Mouse (Mus musculus) neutrophil, adult 5-6 weeks (primary cell): ENCODE measurements at regions not wholly inside any gene's neighbourhood (a gene's known extent, or its start where the extent isn't known, plus 50 kb on each side); places are given as distances from the start of the nearest gene placed in this dataset.
"Not testable (repeated sequence)": the region's sequence is repeated elsewhere in the genome, so short reads cannot be mapped to it uniquely, and the experiment has no call there.

Source experiments
- ATAC-seq: fragments of 151-379, 151-347 bp; 2 replicates; pipeline ENCODE4 v1.8.0; 2017; ENCODE audit warnings: mild to moderate bottlenecking, moderate TSS enrichment; ENCODE audit not compliant: insufficient number of reproducible peaks, poor library complexity, low FRiP score, severe bottlenecking; ENCODE audit errors: extremely low read depth

GRCm38 (mm10) chr9:90618154-90618553, 347.6 kb upstream of the Tbc1d2b start:
- ATAC-seq = no peak

GRCm38 (mm10) chr9:90597894-90598293, 327.3 kb upstream of the Tbc1d2b start:
- ATAC-seq = no peak

GRCm38 (mm10) chr9:90556742-90557141, 286.1 kb upstream of the Tbc1d2b start:
- ATAC-seq = no peak

GRCm38 (mm10) chr9:90556216-90556615, 285.6 kb upstream of the Tbc1d2b start:
- no peak for ATAC-seq

- ATAC-seq = no peak
Observed at GRCm38 (mm10) chr9:90547931-90548330, 277.3 kb upstream of the Tbc1d2b start.

GRCm38 (mm10) chr9:90546720-90547119, 276.1 kb upstream of the Tbc1d2b start:
- no peak for ATAC-seq

- not testable (repeated sequence) for ATAC-seq
Observed at GRCm38 (mm10) chr9:90537683-90538082, 267.1 kb upstream of the Tbc1d2b start.

- no peak for ATAC-seq
Observed at GRCm38 (mm10) chr9:90533372-90533771, 262.8 kb upstream of the Tbc1d2b start.

GRCm38 (mm10) chr9:90521186-90521585, 250.6 kb upstream of the Tbc1d2b start:
- ATAC-seq = no peak

GRCm38 (mm10) chr9:90494888-90495287, 224.3 kb upstream of the Tbc1d2b start:
- no peak for ATAC-seq

GRCm38 (mm10) chr9:90490561-90491152, 220.1 kb upstream of the Tbc1d2b start:
- no peak for ATAC-seq

GRCm38 (mm10) chr9:90450579-90450978, 180.0 kb upstream of the Tbc1d2b start:
- no peak for ATAC-seq

GRCm38 (mm10) chr9:90446957-90447356, 176.4 kb upstream of the Tbc1d2b start:
- ATAC-seq = peak; percentile 55; the same call in 1 of the 2 replicates

GRCm38 (mm10) chr9:90434902-90435301, 164.3 kb upstream of the Tbc1d2b start:
- ATAC-seq = no peak

GRCm38 (mm10) chr9:90430898-90431297, 160.3 kb upstream of the Tbc1d2b start:
- peak; percentile 90 for ATAC-seq

- ATAC-seq = no peak
Observed at GRCm38 (mm10) chr9:90421662-90422061, 151.1 kb upstream of the Tbc1d2b start.

GRCm38 (mm10) chr9:90419762-90420541, 149.3 kb upstream of the Tbc1d2b start:
- no peak for ATAC-seq

- no peak for ATAC-seq
Observed at GRCm38 (mm10) chr9:90408789-90409188, 138.2 kb upstream of the Tbc1d2b start.

GRCm38 (mm10) chr9:90407573-90407972, 137.0 kb upstream of the Tbc1d2b start:
- ATAC-seq = no peak

GRCm38 (mm10) chr9:90388401-90388800, 117.8 kb upstream of the Tbc1d2b start:
- no peak for ATAC-seq
